Mouse (Mus musculus): ENCODE measurements around the gene Enpp6. TPM values are rescaled to one million over a fixed set of nuclear protein-coding genes. Genes with fewer than 3 reads are reported as not detected.

The Enpp6 gene
- 1 to 10 TPM; 6.5 to 8.6 TPM for total RNA-seq (2021)

DNA sequence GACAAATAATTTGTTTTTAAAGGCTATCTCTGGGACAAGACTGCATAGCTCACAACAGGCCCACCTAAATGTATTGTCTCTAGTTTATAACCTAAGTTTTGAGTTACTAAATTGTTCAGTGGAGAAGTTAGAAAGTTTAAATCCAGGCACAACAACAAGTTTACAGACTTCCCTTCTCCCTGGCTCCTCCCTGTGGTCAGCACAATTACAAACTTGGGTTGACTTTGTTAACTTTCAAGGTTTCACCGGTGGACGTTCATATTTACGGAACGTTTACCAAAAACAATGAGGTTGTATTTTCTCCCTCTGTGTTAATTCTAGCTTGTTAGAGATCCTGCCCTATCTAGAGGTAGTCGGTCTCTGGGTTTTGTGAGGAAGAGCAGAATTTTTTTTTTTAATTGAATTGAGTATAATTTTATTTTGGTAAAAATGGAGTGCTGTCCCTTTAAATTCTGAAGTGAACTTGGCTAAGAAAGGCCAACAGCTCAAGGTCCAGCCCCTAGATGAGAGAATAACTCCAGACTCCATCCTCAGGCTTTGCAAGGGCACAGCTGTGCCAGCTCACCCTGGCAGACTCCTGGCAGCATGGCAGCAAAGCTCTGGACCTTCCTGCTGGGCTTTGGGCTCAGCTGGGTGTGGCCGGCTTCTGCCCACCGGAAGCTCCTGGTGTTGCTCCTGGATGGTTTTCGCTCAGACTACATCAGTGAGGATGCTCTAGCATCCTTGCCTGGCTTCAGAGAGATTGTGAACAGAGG is at the start of gene Enpp6:
Gene Enpp6, plus strand, starts transcription at position 502 of the 755 bp plus-strand sequence.
- intact Hi-C loops (cut with DNase I) = no loop called here
- DNase-seq = no peak

DNA sequence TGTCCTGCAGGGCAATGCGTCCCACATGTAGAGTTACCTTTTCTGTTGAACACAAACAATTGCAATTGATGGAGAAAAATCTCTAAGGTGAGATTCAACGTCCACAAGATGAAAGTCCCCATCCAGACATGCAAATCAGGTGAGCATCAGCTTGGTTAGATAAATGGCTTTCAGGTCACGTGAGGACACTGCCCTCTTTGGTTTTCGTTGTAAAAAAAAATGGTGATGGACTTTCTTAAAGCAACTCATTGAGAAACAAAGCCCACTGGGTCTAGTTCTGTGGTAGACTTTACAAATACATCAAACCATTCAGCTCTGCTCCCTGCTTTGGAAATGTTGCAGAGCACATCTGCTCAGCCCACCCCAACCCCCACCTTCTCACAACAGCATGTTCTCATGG is 48.5 kb upstream of the Enpp6 start:
- intact Hi-C loops (cut with DNase I) = loop anchor here (5.0 kb wide), 2 partner anchors 251 to 266 kb away; no protein-coding TSS in a partner anchor
- DNase-seq = no peak

GRCm38 (mm10) chr8:46941295-46941694 is 45.4 kb upstream of the Enpp6 start:
- intact Hi-C loops (cut with DNase I) = no loop called here
- DNase-seq = peak; percentile 79

DNA sequence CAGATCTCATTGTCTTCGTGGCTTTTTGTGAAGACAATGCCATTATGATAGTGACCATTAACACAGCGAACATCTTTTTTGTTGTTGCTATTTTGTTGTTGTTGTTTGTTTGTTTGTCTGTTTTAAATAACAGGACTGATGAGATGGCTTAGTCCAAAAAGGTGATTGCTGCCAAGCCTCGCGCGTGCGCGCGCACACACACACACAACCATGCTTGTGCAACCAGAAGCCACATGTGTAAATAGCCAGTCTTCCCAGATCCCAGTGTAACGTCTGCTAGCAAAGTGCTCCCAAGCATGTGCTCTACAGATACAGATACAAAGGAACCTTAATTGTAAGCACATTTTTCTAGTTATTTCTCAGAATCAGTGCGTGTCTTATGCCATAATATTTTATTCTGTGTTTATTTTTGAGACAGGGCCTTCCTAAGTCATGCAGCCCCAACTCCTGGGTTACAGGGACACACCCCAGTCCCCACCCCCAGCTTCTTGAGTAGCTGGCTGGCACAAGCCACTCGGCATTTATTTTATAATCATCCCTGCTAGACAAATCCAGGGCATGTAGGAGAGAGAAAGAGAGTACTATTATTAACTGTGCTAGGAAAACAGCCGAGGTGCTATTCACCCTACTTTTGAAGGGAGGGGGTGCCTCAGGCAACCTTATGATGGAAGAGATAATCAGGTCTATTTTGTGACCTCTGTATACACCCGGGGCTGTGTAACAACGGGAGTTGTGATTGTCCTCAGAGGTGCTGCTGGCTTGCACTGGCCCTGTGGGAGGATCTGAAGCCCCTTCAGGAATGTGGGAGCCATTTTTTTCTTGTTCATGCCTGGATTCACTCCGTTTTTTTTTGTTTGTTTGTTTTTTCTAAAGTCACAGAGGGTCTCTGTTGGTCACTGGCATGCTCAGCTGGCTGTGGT is 44.7 kb upstream of the Enpp6 start:
- intact Hi-C loops (cut with DNase I) = no loop called here
- DNase-seq = peak in 1 of 2 experiments; percentile 23

DNA sequence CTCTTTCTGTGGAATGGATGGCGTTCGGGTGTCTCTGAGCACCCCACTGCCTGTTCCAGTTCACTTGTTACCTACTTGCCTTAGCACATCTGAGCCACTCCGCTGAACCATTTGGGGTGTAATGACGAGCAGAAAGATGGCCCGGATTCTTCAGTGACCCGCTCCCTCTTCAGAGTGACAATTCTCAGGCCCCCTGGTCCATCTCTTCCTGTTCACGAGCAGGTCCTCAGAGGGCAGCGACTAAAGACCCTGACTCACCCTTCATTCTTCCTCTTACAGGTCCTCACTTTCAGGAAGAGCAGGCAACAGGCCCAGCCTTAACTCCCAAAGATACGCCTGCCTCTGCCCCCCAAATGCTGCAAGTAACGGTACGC is 44.0 kb upstream of the Enpp6 start:
- no peak for DNase-seq
- intact Hi-C loops (cut with DNase I) = no loop called here

GRCm38 (mm10) chr8:46943337-46943736 is 43.4 kb upstream of the Enpp6 start:
- intact Hi-C loops (cut with DNase I) = no loop called here
- DNase-seq = no peak

- intact Hi-C loops (cut with DNase I) = no loop called here
- DNase-seq = no peak
These were observed 40.5 kb upstream of the Enpp6 start for GRCm38 (mm10) chr8:46946181-46946580.

GRCm38 (mm10) chr8:46948091-46948757 is 38.5 kb upstream of the Enpp6 start:
- intact Hi-C loops (cut with DNase I) = no loop called here
- DNase-seq = no peak

- peak; percentile 69 to 85 for DNase-seq
- intact Hi-C loops (cut with DNase I) = loop anchor here (5.0 kb wide), 2 partner anchors 401 to 711 kb away; partner anchors contain the start of gene Cenpu
These were observed 33.2 kb upstream of the Enpp6 start for GRCm38 (mm10) chr8:46953472-46953871.

DNA sequence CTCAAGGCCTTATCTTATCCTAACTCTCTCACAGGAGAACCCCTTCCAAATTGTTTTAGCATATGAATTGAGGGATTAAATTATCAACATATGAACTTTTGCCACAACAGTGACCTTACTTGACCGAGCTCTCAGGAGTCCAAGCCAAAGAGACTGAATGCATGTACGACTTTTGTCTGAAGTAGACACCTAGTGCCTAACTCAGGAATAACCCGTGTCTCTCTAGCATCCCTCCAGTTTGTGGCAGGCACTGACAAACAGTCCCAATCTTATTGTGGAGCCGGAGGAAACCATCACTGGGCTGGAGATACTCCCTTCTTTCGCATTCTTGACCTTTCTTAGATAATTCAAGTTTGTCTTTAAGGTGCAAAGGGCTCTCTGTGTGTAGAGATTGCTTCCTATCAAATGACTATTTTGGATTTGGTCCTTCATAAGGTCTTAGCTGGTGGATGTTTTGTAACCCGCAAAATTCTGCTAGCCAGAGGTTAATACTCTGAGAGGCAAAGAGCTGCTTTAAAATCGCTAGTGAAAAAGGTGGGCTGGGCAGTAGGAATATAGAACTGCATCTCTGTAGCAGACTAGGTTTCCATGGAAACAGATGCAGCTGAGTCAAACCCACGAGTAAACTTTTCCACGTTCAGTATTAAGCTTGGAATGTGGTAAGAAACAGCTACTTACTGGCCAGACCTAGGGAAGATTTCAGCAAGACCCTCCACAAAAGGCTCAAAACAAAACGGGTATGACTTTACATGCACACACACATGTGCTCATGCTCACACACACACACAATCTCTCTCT is 23.9 kb upstream of the Enpp6 start:
- DNase-seq = no peak
- intact Hi-C loops (cut with DNase I) = no loop called here

- DNase-seq = no peak
- intact Hi-C loops (cut with DNase I) = no loop called here
These were observed 23.0 kb upstream of the Enpp6 start for GRCm38 (mm10) chr8:46963619-46964145.

GRCm38 (mm10) chr8:46965812-46966211 is 20.9 kb upstream of the Enpp6 start:
- no peak for DNase-seq
- intact Hi-C loops (cut with DNase I) = loop anchor here (5.0 kb wide), 1 partner anchor 406 kb away; no protein-coding TSS in a partner anchor

DNA sequence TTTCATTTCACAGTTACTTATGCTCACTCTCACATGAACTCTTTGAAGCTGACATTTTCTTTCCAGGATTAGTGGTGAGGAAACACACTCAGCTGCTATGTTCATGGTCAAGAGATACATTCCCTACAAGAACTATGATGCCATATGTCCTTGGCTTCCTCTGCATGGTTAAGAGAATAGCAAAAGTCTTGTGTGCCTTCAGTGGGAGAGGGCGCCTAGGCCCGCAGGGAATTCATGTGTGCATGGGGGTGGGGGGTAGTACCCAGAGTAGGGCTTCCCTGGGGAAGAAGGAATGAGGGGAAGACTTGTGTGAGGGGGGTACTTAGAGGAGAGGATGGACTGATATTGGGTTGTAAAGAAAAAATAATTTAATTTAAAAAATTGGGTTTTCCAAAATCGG is 18.0 kb upstream of the Enpp6 start:
- intact Hi-C loops (cut with DNase I) = loop anchor here (5.0 kb wide), 1 partner anchor 404 kb away; no protein-coding TSS in a partner anchor
- DNase-seq = no peak

DNA sequence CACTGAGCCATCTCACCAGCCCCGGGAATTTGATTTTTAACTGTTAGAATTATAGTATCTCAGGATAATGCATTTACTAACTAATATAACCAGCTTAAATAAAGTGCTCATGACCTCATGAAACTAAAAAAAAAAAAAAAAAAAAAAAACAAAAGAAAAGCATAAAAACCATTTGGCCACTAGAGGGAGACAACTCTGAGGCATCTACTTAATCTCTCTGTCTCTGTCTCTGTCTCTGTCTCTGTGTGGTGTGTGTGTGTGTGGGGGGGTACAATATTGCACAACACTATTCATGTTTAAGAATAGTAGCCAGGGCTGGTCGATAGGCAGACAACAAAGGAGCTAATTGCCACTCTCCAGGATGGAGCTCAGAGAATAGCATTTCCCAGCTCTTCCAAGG is 17.3 kb upstream of the Enpp6 start:
- intact Hi-C loops (cut with DNase I) = loop anchor here (5.0 kb wide), 1 partner anchor 403 kb away; no protein-coding TSS in a partner anchor
- no peak for DNase-seq

GRCm38 (mm10) chr8:46977376-46977775 is 9.3 kb upstream of the Enpp6 start:
- intact Hi-C loops (cut with DNase I) = no loop called here
- no peak for DNase-seq

DNA sequence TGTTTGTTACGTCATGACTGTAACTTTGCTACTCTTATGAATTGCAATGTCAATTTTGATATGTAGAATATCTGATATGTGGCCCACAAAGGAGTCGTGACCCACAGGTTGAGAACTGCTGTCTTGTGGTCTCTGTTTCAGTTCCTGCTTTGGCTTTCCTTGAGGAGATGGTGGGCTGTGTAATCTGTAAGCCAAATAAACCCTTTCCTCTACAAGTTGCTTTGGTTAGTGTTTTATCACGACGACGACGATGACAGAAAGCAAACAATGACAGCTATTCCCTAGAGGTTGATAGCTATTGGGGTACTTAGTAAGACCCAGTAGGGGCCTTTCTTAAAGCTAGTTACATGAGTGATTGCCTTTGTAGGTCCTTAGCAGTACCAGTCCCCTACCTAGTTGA is 4.5 kb upstream of the Enpp6 start:
- intact Hi-C loops (cut with DNase I) = no loop called here
- DNase-seq = no peak

DNA sequence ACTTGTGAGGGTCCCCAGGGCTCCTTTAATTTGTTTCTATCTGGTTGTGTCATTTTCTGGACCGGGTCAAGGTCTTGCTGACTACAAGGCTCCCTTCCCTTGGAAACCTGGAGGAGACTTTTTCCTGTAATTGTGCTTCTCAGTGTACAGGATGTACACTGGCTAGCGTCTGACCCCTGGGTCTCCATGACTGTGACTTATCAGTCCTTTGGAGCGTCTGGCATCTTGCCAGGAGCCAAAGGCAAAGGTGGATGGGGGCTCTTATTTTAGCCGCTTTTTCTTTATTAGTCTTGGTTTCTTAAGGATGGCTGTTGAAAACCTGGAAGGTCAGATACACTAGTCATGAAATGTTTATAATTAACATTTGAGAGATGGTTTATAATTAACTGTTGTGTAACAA is 3.9 kb upstream of the Enpp6 start:
- DNase-seq = peak; percentile 48 to 59
- intact Hi-C loops (cut with DNase I) = no loop called here

- intact Hi-C loops (cut with DNase I) = no loop called here
- no peak for DNase-seq
These were observed 2.0 kb upstream of the Enpp6 start for GRCm38 (mm10) chr8:46984647-46985046.

DNA sequence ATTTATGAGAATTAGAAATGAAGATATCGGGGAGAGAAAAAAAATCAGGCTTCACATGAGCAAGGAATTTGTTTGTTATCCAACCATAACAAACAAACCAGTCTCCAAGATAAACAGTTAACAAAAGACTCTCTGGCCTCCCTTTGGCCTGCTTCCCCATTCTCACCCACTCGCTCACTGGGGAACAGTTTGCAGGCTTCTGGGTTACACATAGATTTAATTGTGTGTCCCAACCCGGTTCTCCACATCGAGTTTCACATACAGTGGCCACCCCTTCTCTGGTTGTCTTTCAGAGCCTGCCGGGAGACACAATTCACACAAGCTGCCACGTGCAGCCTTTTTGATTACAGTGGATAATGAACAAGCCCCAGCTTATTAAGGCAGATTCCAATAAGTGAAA is 1.7 kb downstream of the Enpp6 start:
- DNase-seq = no peak

GRCm38 (mm10) chr8:46991081-46991480 is 4.4 kb downstream of the Enpp6 start:
- intact Hi-C loops (cut with DNase I) = no loop called here
- no peak for DNase-seq

More for the DNA sequence above, 1.7 kb downstream of the Enpp6 start:
- intact Hi-C loops (cut with DNase I) = no loop called here

All from heart, postnatal 10 days (tissue).